Comparison of ENCODE assay signal across 49 mouse cellular contexts in the genomic region with DNA sequence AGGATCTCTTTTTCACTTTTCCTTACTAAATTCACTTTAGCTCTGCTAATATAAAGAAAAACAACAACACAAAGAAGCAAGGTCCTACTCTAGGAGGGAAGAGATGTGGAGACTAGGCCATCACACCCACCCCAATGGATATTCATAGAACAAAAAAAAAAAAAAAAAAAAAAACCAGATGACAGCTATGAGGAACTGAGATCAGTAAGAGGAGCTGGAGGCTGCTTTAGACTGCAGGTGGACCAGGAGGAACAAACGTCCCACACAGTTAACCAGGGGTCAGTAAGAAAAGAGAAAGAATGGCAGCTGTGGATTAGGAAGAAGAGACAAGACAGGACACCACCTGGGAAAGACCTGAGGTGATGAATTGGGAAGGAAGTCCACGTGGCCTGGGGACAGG. TPM values are rescaled to one million over a fixed set of nuclear protein-coding genes. Genes with fewer than 3 reads are reported as not detected.
"Had no signal": no experiment of that assay in that cellular context is flagged by ENCODE, and none has a peak within 500 bp of the region (broad histone marks: within the 10 kb centered on the region; RNA-seq: fewer than 3 reads in every experiment).

No protein-coding gene starts in this region.

- DNase-seq: heart, postnatal 10 days; heart, postnatal 14 days; heart, postnatal 36 days; heart, postnatal 4 days; kidney, adult 11 months; kidney, adult 18-20 months; kidney, adult 2 months; kidney, adult 8-10 months; kidney, adult 9 months; kidney, postnatal 10 days; kidney, postnatal 14 days; kidney, postnatal 25 days; kidney, postnatal 36 days; kidney, postnatal 4 days; layer of hippocampus, adult 9-11 months; layer of hippocampus, postnatal 36 days had no signal

- ATAC-seq: hindbrain, embryonic 16.5 days; hindbrain, postnatal 0 days; inflammation-experienced regulatory T-cells, adult 6 months; intestine, embryonic 15.5 days; intestine, embryonic 16.5 days; intestine, postnatal 0 days had no signal

- H3K27ac ChIP-seq: heart, embryonic 10.5 days; heart, embryonic 13.5 days; heart, embryonic 15.5 days; hindbrain, embryonic 10.5 days; hindbrain, embryonic 12.5 days; hindbrain, embryonic 14.5 days; hindbrain, embryonic 15.5 days; hindbrain, postnatal 0 days; intestine, embryonic 15.5 days; kidney, embryonic 15.5 days; kidney, postnatal 0 days; layer of hippocampus, adult 2 months; left cerebral cortex, adult 2 months had no signal

- H3K27me3 ChIP-seq: heart, embryonic 12.5 days; heart, embryonic 13.5 days; heart, embryonic 15.5 days; hindbrain, embryonic 12.5 days; hindbrain, embryonic 15.5 days; intestine, embryonic 15.5 days; kidney, embryonic 15.5 days had no signal

- H3K4me2 ChIP-seq: heart, embryonic 11.5 days; heart, embryonic 12.5 days; heart, embryonic 13.5 days; heart, embryonic 15.5 days; hindbrain, embryonic 12.5 days; hindbrain, embryonic 14.5 days; hindbrain, embryonic 15.5 days; intestine, embryonic 15.5 days; kidney, embryonic 15.5 days had no signal

- H3K4me1 ChIP-seq: heart, embryonic 10.5 days; heart, embryonic 12.5 days; heart, embryonic 13.5 days; heart, embryonic 15.5 days; hindbrain, embryonic 10.5 days; hindbrain, embryonic 12.5 days; hindbrain, embryonic 15.5 days; intestine, embryonic 15.5 days; kidney, embryonic 15.5 days had no signal

- H3K4me3 ChIP-seq: heart, embryonic 10.5 days; heart, embryonic 12.5 days; heart, embryonic 13.5 days; heart, embryonic 15.5 days; hindbrain, embryonic 10.5 days; hindbrain, embryonic 12.5 days; hindbrain, embryonic 15.5 days; intestine, embryonic 15.5 days; kidney, embryonic 15.5 days; layer of hippocampus, adult 2 months; left cerebral cortex, adult 2 months had no signal

- H3K9ac ChIP-seq: heart, embryonic 12.5 days; heart, embryonic 13.5 days; heart, embryonic 15.5 days; hindbrain, embryonic 12.5 days; hindbrain, embryonic 14.5 days; hindbrain, embryonic 15.5 days; intestine, embryonic 15.5 days; kidney, embryonic 15.5 days had no signal

- H3K9me3 ChIP-seq: heart, embryonic 10.5 days; heart, embryonic 12.5 days; heart, embryonic 13.5 days; heart, embryonic 15.5 days; hindbrain, embryonic 10.5 days; hindbrain, embryonic 12.5 days; hindbrain, embryonic 15.5 days; intestine, embryonic 15.5 days; kidney, embryonic 15.5 days had no signal

- H3K36me3 ChIP-seq: heart, embryonic 10.5 days; heart, embryonic 12.5 days; heart, embryonic 13.5 days; heart, embryonic 15.5 days; hindbrain, embryonic 10.5 days; hindbrain, embryonic 12.5 days; hindbrain, embryonic 15.5 days; intestine, embryonic 15.5 days; kidney, embryonic 15.5 days had no signal

RNA-seq across cellular contexts. Expression of a gene that starts 13.1 kb away (rescaled TPM):
- total RNA-seq: heart, postnatal 10 days; heart, postnatal 14 days; heart, postnatal 25 days; heart, postnatal 36 days; heart, postnatal 4 days; hematopoietic stem cell, adult 5-6 weeks; hindbrain, postnatal 0 days; layer of hippocampus, adult 18-20 months; layer of hippocampus, adult 2 months; layer of hippocampus, adult 8-10 months; layer of hippocampus, postnatal 10 days; layer of hippocampus, postnatal 14 days; layer of hippocampus, postnatal 25 days; layer of hippocampus, postnatal 36 days; left cerebral cortex, adult 18-20 months; left cerebral cortex, adult 2 months had no signal
- polyA plus RNA-seq: heart, embryonic 10.5 days; heart, embryonic 12.5 days; heart, embryonic 13.5 days; heart, embryonic 14.5 days; heart, embryonic 16.5 days; heart, postnatal 0 days; hindbrain, embryonic 11.5 days; hindbrain, embryonic 12.5 days; hindbrain, embryonic 14.5 days; hindbrain, embryonic 15.5 days; hindbrain, embryonic 16.5 days; hindbrain, postnatal 0 days; inflammation-experienced regulatory T-cells, adult 6 months; intestine, embryonic 14.5 days; intestine, embryonic 15.5 days; intestine, embryonic 16.5 days; intestine, postnatal 0 days had no signal

RNA-seq across cellular contexts. Expression of a gene that starts 41.1 kb away (rescaled TPM):
- total RNA-seq: heart, postnatal 10 days; heart, postnatal 14 days; heart, postnatal 25 days; heart, postnatal 36 days; heart, postnatal 4 days; hematopoietic stem cell, adult 5-6 weeks; layer of hippocampus, adult 18-20 months; layer of hippocampus, adult 2 months; layer of hippocampus, adult 8-10 months; layer of hippocampus, postnatal 10 days; layer of hippocampus, postnatal 14 days; layer of hippocampus, postnatal 25 days; layer of hippocampus, postnatal 36 days; left cerebral cortex, adult 18-20 months; left cerebral cortex, adult 2 months had no signal
- polyA plus RNA-seq: heart, embryonic 14.5 days; heart, embryonic 15.5 days; heart, postnatal 0 days; hindbrain, embryonic 11.5 days; hindbrain, embryonic 12.5 days; hindbrain, embryonic 14.5 days; hindbrain, embryonic 16.5 days; hindbrain, postnatal 0 days; kidney, embryonic 14.5 days had no signal
